Mouse (Mus musculus): ENCODE measurements around the gene Cacna2d2.

Gene Cacna2d2

GRCm38 (mm10) chr9:107463509-107463908 is 64.1 kb downstream of the Cacna2d2 start:
- peak; percentile 90 for DNase-seq

GRCm38 (mm10) chr9:107464130-107464529 is 64.7 kb downstream of the Cacna2d2 start:
- no peak for DNase-seq

DNA sequence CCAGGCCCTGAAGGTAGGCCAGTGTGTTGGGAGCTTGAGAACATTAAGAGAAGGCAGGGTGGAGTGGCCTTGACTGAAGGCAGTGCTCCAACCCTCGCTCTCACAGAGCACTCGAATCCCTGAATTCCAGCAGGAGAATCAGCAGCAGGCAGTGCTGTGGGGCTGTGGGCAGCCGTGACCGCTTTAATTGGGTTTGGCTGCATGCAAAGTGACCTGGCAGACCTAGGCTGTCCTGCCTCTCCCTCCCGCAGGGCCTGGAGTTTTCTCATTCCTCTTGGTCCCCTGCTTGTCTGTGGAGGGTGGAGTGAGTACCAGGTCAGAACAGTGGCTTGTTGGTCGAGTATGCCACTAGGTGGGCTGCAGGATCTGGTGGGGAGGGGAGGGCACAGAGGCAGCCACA is 66.2 kb downstream of the Cacna2d2 start:
- no peak for DNase-seq

DNA sequence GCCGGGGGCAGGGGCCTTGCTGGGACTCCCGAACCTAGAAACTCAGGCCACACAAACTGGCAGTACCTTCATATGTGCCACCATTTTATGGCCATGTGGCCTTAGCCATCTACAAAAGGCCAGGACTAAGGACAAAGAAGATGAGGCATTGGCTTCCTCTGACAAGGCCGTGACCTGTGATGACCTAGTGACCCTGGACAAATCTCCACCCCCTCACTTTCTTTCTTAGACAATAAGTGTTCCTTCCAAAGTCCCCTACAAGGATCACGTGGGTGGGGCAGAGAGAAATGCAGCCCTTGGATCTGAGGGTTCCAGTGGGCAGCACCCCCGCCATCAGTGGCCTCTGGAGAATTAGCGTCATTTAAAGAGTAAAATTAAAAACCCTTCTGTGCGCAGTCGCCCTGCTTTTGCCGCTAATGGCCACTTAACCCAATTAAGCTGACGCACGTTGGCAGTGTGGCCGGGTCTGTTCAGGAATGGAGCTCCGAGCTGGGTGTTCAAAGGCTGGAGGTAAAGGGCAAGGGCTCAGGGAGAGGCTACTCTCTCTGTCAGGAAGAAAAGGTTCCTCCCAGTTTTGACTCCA is 69.9 kb downstream of the Cacna2d2 start:
- DNase-seq, result no peak

DNA sequence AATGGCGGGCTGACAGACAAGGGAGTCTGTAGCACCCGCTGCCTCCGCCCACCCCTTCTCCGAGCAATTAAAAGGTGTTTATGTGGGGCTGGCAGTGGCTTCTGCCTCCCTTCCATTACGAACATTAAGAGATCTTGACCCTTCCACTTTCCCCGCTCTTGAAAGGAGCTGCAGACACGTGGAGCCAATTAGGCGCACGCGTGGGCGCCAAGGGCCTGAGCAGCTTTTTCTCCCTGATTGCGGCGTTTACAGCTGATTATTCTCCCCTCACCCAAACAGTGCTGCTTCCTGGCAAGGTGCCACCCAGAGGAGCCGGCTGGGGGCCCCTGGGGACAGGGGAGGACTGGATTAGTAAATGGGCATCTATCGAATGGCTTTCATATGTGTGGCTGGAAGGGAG is 71.0 kb downstream of the Cacna2d2 start:
- DNase-seq, result no peak

- DNase-seq, result no peak
These were observed 74.6 kb downstream of the Cacna2d2 start for GRCm38 (mm10) chr9:107474016-107474415.

GRCm38 (mm10) chr9:107478979-107479378 is 79.6 kb downstream of the Cacna2d2 start:
- no peak for DNase-seq

- DNase-seq, result no peak
These were observed 80.2 kb downstream of the Cacna2d2 start for GRCm38 (mm10) chr9:107479593-107479992.

GRCm38 (mm10) chr9:107480477-107481069 is 81.2 kb downstream of the Cacna2d2 start:
- no peak for DNase-seq

- DNase-seq, result no peak
These were observed 81.9 kb downstream of the Cacna2d2 start for GRCm38 (mm10) chr9:107481340-107481739.

DNA sequence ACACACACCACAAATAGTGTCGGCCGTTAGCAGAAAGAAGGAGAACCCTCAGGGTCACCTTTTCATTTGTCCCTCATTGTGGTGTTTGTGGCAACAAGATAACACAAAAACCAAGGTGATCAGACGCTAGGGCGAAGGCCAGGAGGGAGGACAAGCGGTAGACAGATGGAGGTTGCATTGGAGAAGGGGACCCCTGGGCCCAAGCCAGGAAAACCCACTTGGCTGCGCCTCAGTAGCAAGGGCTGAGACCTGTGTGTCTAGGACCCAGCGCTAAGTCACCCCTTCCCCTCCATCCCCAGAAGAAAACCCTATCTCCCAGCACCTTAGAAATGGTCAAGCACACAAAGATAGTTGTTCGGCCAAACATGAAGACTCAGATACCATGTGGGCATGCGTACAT is 82.6 kb downstream of the Cacna2d2 start:
- no peak for DNase-seq

DNA sequence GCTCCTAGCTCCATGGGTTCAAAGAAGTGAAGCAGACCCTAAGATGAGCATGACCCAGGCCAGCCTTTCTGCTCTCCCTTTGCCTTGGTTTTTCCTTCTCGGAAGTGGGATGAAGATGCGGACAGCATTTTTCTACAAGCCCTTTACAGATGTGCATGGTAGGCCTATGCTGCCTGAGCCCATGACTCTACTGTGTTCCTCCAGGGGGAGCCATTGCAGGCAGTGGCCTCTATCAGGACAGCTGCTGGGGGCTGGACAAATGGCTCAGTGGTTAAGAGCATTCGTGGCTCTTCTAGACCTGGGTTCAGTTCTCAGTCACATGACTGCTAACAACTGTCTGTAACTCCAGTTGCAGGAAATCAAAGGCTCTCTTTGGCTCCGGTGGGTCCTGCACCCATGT is 83.4 kb downstream of the Cacna2d2 start:
- DNase-seq, result no peak

GRCm38 (mm10) chr9:107483714-107484113 is 84.3 kb downstream of the Cacna2d2 start:
- DNase-seq, result no peak

DNA sequence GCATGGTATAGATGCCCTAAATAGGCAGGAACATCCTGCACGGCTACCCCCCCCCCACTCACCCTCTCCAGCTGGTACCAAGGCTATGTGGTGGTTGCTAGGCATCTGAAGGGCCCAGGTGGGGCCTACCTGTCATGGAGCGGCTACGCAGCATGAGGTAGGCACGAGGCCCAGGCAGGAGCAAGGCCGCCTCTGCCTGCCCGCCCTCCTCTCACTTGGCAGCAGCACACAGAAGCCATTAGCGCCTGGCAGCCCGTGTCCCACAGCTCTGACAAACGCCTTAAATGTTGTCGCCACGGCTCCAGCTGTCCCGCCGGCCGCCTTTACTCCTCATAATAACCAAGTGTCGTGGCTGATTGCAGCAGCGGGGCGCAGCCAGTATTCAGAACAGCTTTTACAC is 84.9 kb downstream of the Cacna2d2 start:
- DNase-seq, result peak; percentile 92

DNA sequence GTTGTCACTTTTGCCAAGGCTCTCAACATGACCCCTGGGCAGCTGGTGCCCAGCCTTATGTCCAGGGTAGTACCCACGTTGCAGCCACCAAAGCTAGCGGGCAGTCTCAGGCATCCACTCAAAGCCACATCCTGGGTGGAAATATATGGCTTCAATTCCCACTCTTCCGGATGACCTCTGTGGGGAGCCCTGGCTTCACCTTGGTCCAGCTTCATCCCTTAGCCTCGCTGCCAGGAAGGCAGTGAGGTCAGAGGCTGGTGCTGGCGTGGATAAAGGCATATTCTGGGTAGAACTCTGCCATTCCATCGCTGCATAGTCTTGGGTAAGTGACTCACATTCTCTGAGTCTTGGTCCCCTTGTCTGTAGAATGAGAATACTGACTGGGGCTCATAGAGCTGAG is 85.4 kb downstream of the Cacna2d2 start:
- DNase-seq, result no peak

- peak; percentile 47 for DNase-seq
These were observed 86.7 kb downstream of the Cacna2d2 start for GRCm38 (mm10) chr9:107486086-107486485.

DNA sequence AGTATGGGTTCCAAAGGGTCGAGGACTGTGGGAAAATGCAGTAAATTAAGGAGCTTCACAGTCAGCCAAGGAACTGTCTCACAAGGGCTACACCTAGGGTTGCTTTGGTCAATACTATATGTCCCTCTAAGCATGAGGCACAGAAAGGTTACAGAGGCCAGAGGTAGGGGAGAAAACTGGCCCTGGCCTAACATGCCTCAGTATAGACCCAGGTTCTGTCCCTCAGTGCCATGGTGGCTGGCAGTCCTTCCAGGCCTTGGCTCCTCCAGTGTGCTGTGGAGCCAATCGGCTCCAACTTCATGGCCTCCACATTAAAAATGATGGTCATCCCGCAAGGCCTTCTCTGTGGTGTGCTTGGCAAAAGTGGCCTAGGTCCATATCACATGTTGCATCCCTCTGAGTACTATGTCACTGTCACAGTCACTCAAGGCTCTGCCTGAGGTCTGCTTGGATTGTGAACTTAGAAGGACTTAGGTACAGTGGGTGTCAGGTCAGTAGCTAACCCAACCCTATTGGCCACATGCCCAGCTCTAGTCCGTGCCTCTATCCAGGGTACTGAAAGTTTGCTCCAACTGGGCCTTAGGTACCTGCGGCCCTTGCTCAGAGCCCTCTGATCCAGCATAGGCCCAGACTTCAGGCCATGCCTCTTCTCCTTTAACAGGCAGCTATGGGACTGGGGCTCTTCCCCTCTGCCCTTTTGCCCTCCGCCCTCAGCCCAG is 87.3 kb downstream of the Cacna2d2 start:
- no peak for DNase-seq

- DNase-seq, result no peak
These were observed 90.7 kb downstream of the Cacna2d2 start for GRCm38 (mm10) chr9:107490146-107490545.

- no peak for DNase-seq
These were observed 91.2 kb downstream of the Cacna2d2 start for GRCm38 (mm10) chr9:107490625-107491024.

- DNase-seq, result no peak
These were observed 94.1 kb downstream of the Cacna2d2 start for GRCm38 (mm10) chr9:107493511-107493910.

DNA sequence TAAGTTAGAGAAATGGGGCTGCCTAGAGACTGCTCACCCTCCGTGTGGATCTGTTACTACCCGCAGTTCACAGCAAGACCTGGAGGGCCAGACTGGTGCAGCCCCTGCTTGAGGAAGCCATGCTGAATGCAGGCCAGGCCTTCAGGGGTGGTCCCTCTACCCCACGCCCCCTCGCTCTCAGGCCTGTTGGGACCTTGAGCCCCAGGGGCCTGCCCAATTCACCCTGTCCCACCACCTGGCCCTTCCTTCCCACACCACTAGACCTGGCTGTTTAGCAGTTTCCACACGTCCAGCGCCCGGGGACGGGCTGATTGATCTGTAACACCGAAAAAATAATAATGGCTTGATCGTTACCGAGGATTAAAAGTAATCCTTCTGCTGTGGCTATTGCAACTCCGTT is 94.8 kb downstream of the Cacna2d2 start:
- DNase-seq, result no peak

DNA sequence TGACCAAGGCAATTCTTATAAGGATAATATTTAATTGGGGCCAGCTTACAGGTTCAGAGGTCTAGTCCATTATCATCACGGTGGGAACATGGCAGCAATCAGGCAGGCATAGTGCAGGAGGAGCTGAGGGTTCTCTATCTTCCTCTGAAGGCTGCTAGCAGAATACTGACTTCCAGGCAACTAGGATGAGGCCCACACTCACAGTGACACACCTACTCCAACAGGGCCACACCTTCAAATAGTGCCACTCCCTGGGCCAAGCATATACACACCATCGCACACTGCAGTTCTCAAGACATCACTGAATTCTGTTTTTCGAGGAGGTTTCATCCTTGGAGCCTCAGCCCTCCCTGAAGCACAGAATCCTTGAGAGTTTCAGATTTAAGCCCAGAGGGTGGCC is 96.9 kb downstream of the Cacna2d2 start:
- DNase-seq, result no peak

DNA sequence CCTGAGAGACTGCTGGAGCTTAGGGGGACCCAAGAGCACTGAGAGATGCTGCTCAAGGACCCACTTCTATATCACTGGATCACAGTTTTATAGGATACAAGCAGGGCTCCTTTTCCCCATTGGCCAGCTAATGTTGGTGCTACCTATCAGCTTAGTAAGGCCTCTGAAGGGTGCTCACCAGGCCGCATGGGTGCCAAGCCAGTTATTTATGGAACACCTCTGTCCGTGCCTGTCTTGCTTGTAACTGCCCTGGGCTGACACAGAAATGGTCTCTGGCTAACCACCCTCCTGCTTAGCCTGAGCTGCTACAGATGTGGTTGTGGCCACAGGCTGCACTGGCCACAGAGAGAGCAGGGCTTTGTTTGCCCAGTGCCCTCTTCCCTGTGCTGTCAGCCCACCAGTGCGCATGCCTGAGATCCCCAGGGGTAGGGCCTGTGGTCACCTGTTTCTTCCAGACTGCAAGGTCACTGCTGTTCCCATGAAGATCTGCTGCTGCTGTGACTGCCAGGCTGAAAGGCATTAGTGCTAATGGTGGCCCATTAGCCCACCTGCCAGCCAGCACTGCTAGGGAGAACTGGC is 101.4 kb downstream of the Cacna2d2 start:
- no peak for DNase-seq

All from cerebellum, adult 9-10 months (tissue).